Mouse (Mus musculus) cortical plate, adult 2 months (tissue): ENCODE measurements around the gene Stpg4. TPM values are rescaled to one million over a fixed set of nuclear protein-coding genes. Genes with fewer than 3 reads are reported as not detected.

Source experiments
- H3K27ac ChIP-seq: fragments of 200-500 bp; 2 replicates; pipeline ENCODE4 v1.5.1; 2012; ENCODE audit warnings: low read length, control low read depth, inconsistent platforms; ENCODE audit not compliant: insufficient read depth
- H3K4me1 ChIP-seq: fragments of 200-500 bp; 2 replicates; pipeline ENCODE4 v1.6.1; 2011; ENCODE audit warnings: low read length; ENCODE audit not compliant: control insufficient read depth, insufficient read depth
- H3K4me3 ChIP-seq: fragments of 200-500 bp; 2 replicates; pipeline ENCODE4 v1.5.1; 2011; ENCODE audit warnings: mild to moderate bottlenecking, low read length, control low read depth; ENCODE audit not compliant: insufficient read depth
- CTCF ChIP-seq: fragments of 200-500 bp; IDR thresholded peaks from 2 replicates; pipeline ENCODE4 v1.5.1; 2011; ENCODE audit warnings: mild to moderate bottlenecking, control low read depth, low read length; ENCODE audit not compliant: insufficient read depth; ENCODE audit errors: extremely low read depth
- POLR2A ChIP-seq: fragments of 200-500 bp; IDR thresholded peaks from 2 replicates; pipeline ENCODE4 v1.6.1; 2011; ENCODE audit warnings: mild to moderate bottlenecking, low read length, control low read depth; ENCODE audit not compliant: insufficient read depth; ENCODE audit errors: extremely low read depth
- polyA plus RNA-seq: library from polyadenylated mRNA; depleted of rRNA; stranded (reverse); fragments of >200 nt; gene quantifications from 2 replicates; pipeline ENCODE4 v1.2.3, GENCODE M21; 2012

The Stpg4 gene
- polyA plus RNA-seq, 1 experiment = not detected

GRCm38 (mm10) chr17:87353745-87354320 is 73.7 kb downstream of the Stpg4 start:
- TF ChIP-seq CTCF (no peak), POLR2A (no peak)
- Histone ChIP-seq H3K4me1 (peaks cover 2% of the 10 kb centered on the region; the same call in 1 of the 2 replicates), H3K4me3 (no peak overlapping the region), H3K27ac (no peak overlapping the region)

DNA sequence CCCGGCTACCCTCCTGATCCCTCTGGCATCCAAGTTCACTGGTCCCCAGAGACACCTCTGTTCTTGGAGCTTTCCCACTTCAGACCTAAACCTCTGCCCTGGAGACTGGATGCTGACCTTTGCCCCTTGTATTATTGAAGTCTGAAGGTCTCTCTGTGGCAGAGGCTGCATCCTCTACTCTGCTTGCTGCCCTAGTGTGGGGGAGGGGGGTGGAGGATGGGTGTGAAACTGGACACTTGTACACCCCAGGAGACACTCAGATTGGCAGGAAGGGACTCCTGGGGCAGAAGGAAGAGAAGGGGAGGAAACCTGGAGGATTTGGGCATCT is 74.7 kb downstream of the Stpg4 start:
- no peak overlapping the region for H3K27ac ChIP-seq
- TF ChIP-seq POLR2A (no peak), CTCF (no peak)
- peaks cover 2% of the 10 kb centered on the region; the same call in 1 of the 2 replicates for H3K4me1 ChIP-seq
- no peak overlapping the region for H3K4me3 ChIP-seq

DNA sequence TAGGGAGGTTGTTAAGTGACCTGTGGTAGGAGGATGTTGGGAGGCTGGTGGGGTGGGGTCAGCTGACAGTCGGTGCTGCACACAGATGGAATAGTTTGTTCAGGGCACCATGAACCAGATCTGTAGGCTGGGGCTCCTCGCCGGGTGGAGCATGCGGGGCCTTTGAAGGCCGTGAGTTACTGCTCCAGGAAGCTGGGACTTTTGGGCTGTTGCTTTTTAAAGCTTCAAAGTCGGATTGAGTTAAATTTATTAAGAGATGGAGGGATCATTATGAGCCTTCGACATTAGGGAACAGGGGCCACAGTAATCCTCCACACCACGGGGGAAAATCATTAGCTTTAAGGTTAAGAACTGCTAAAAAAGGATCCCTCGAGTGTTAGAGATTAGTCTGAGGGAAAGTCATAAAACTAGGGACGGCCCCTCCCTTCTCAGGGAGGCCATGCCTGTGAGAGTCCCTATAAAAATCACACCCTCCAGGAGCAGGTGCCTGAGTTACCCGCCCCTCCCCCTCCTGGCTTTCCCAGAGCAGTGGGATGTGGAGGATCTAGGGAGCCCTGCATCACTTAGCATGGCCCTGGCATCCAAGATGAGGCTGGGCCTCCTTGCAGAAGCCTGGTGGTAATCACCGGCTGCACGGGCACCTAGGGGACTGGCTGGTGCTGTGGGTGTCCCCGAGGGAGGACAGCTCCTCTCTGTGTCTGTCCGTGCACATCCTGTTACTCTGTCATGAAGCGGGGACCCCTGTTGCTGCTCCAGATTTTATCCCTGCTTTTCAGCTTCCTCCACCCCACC is 75.2 kb downstream of the Stpg4 start:
- TF ChIP-seq CTCF (no peak), POLR2A (no peak)
- Histone ChIP-seq H3K4me3 (no peak overlapping the region), H3K27ac (no peak overlapping the region), H3K4me1 (peaks cover 2% of the 10 kb centered on the region; the same call in 1 of the 2 replicates)

DNA sequence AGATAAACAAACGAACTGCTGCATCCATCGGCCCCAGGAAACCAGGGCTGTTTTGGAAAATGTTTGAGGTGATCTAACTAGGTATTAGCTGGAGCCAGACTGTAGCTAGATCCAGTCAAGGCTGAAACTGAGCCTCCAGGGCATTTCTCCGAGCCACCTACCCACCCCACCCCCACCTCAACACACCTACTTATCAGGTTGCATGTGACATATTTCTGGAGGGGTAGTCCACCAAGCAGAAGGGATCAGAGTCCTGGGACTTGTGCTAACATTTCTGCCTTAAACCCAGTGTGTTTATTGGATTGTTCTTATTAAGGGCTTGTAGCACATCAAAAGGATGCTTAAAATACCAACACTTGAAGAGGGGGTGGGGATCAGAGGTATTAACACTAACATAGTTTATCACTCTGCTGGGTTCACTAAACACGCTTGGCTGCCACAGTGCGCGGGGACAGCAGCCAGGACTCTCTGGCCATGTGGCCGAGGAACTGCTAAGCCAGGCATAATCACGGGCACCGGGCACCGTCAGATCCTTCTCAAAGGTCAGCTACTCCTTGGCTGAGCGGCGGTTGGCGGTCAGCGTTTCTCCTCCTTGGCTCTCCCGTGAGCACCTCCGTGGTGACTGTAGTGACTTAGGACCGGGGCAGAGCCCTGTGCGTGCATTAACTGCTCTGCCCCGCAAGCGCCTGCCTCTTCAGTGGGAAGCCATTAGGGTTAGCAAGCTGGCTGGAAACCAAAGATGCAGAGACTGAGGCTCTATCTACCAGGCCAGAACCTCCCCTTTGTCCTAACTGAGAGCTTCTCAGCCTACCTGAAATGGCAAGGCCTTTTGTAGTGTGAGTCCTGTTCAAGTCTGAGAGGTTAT is 76.1 kb downstream of the Stpg4 start:
- no peak overlapping the region for H3K4me3 ChIP-seq
- TF ChIP-seq POLR2A (no peak), CTCF (no peak)
- H3K4me1 ChIP-seq = peaks cover 2% of the 10 kb centered on the region; the same call in 1 of the 2 replicates
- no peak overlapping the region for H3K27ac ChIP-seq

DNA sequence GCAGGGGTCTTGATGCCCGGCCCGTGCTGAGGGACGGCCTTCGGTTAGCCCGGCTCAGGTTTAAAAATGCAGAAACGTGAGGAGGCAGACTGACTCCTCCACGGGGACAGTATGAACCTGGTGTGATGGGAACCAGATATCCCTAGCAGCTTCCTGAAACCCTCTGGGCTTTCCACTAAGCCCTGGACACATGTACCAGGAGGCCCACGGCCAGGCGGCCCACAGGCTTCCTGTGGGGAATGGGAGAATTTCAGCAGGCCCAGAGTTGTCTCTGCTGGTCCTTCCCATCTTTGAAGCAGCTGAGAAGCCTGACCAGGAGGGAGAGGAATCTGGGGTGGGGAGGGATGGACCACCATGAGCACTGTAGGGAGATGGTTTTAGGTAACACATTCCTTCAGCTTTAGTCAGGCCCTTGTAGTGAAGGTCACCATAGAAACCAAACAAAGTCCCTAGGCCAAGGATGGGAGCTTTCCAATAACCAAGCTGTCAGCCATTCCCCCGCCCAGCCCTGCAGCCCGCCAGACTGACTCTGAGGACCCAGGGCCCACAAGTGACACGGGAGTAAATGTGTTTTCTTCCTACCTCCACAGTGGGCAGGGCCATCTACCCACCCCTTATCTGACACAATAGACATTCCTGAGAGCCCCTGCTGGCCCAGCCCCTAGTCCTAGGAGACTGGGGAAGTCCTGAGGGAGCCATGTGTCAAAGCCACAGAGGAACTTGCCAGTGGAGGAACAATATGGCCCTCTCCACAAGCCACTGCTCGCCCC is 76.9 kb downstream of the Stpg4 start:
- Histone ChIP-seq H3K4me3 (no peak overlapping the region), H3K27ac (no peak overlapping the region), H3K4me1 (peaks cover 2% of the 10 kb centered on the region; the same call in 1 of the 2 replicates)
- no peak for TF ChIP-seq CTCF
- no peak for TF ChIP-seq POLR2A

- no peak for TF ChIP-seq POLR2A
- H3K4me1 ChIP-seq = peaks cover 2% of the 10 kb centered on the region; the same call in 1 of the 2 replicates
- H3K27ac ChIP-seq = no peak overlapping the region
- no peak overlapping the region for H3K4me3 ChIP-seq
These were observed 78.0 kb downstream of the Stpg4 start for GRCm38 (mm10) chr17:87349575-87349974.

DNA sequence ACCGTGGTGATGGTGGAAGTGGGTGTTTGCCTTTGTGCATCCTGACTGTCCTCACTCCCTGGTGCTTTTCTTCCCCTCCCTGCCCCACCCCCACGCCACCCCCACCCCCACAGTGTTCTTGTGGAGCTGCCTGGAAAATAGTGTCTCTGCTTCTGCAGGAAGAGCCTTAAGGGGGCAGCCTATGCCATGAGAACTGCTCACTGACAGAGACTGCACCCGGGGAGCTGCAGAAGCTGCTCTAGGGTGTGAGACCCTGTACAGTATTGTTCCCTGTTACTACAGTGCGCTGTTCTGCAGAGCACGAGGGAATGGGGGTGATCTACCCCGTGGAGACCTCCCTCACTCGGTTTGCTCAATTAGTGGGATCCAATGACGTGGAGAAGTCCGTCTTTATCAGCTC is 78.5 kb downstream of the Stpg4 start:
- Histone ChIP-seq H3K4me1 (peaks cover 2% of the 10 kb centered on the region; the same call in 1 of the 2 replicates), H3K4me3 (no peak overlapping the region), H3K27ac (no peak overlapping the region)
- TF ChIP-seq CTCF (peak; percentile 36), POLR2A (no peak)

DNA sequence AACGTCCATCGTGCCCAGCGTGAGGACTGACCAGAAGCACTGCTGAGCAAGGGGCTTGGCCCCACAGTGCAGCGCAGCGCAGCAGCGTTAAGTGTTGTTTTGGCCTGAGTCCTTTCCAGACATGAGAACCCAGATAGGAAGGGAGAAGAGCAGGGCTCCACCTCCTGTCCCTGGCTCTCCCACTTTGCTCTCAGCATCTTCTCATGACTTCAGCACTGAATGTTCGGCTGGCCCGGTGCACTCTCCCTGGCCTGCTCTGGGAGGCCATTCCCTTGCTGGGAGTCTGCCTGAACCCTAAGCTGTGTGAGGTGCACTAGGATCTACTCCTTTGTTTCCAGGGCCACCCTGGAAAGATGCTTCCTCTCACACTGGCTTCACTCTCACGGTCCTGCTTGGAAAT is 79.2 kb downstream of the Stpg4 start:
- TF ChIP-seq CTCF (no peak), POLR2A (no peak)
- Histone ChIP-seq H3K4me3 (no peak overlapping the region), H3K27ac (no peak overlapping the region), H3K4me1 (peaks cover 2% of the 10 kb centered on the region)

DNA sequence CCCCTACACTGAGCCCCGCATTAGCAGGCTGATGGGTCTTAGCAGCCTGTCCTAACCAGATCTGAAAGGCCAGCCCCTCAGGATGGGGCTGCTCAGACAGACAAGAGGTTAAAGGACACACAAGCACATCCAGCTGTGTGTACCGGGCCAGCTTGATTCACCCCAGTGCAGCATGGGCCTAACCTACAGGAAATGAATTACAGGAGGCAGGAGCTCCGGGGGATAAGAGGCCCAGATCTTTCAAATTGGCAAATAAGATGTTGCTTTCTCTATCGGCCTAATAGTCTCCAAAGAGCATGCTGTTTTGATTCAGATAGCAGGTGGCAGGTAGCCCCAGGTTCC is 82.3 kb downstream of the Stpg4 start:
- Histone ChIP-seq H3K4me1 (peaks cover 2% of the 10 kb centered on the region), H3K27ac (no peak overlapping the region), H3K4me3 (no peak overlapping the region)
- no peak for TF ChIP-seq CTCF
- TF ChIP-seq POLR2A = no peak
